Mouse (Mus musculus) ES-Bruce4 (cell line): Measurements from ENCODE around the gene Ralgps1. TPM values are rescaled to one million over a fixed set of nuclear protein-coding genes. Genes with fewer than 3 reads are reported as not detected.

Source experiments
- H3K27ac ChIP-seq: 2 replicates; pipeline ENCODE4 v1.5.1; 2012; ENCODE audit warnings: low read length, inconsistent platforms; ENCODE audit not compliant: insufficient read depth
- H3K27me3 ChIP-seq: 2 replicates; pipeline ENCODE4 v1.6.1; 2012; ENCODE audit warnings: mild to moderate bottlenecking, low read length, inconsistent platforms; ENCODE audit not compliant: control insufficient read depth, poor library complexity, insufficient read depth, severe bottlenecking
- H3K36me3 ChIP-seq: 2 replicates; pipeline ENCODE4 v1.6.1; 2012; ENCODE audit warnings: inconsistent platforms, mild to moderate bottlenecking, low read length, moderate library complexity; ENCODE audit not compliant: control insufficient read depth, poor library complexity, insufficient read depth, severe bottlenecking
- H3K4me1 ChIP-seq: one replicate; pipeline ENCODE4 v1.8.1; 2011; ENCODE audit warnings: low read length; ENCODE audit not compliant: control insufficient read depth, insufficient read depth
- H3K4me3 ChIP-seq: 2 replicates; pipeline ENCODE4 v1.5.1; 2011; ENCODE audit warnings: low read depth, mild to moderate bottlenecking, low read length
- H3K9ac ChIP-seq: 2 replicates; pipeline ENCODE4 v1.6.1; 2012; ENCODE audit warnings: low read depth, mild to moderate bottlenecking, inconsistent platforms; ENCODE audit not compliant: poor library complexity, severe bottlenecking
- H3K9me3 ChIP-seq: replicated peaks from 2 replicates; pipeline ENCODE4 v1.6.1; 2012; ENCODE audit warnings: mild to moderate bottlenecking, low read length, inconsistent platforms; ENCODE audit not compliant: control insufficient read depth, poor library complexity, insufficient read depth, severe bottlenecking
- CTCF ChIP-seq: IDR thresholded peaks from one replicate; pipeline ENCODE4 v1.8.1; 2011; ENCODE audit warnings: low read depth, low read length
- EP300 ChIP-seq: IDR thresholded peaks from 2 replicates; pipeline ENCODE4 v1.6.1; 2011; ENCODE audit warnings: low read depth, low read length; ENCODE audit not compliant: insufficient read depth
- POLR2A ChIP-seq: IDR thresholded peaks from one replicate; pipeline ENCODE4 v1.8.1; 2011; ENCODE audit warnings: low read length; ENCODE audit not compliant: insufficient read depth
- polyA plus RNA-seq: library from polyadenylated mRNA; stranded (reverse); fragments of >200 nt; gene quantifications from 2 replicates; pipeline ENCODE4 v1.2.4, GENCODE M21; 2011; ENCODE audit warnings: low read depth; ENCODE audit not compliant: missing spikeins, insufficient read depth, insufficient read length

Ralgps1 gene
- polyA plus RNA-seq, 1 experiment: 17.0 TPM

GRCm38 (mm10) chr2:33146994-33147393 lies 224.3 kb downstream of the Ralgps1 start:
- Histone ChIP-seq H3K27ac (no peak overlapping the region), H3K9me3 (no peaks in the 10 kb centered on the region), H3K9ac (no peak overlapping the region), H3K36me3 (no peaks in the 10 kb centered on the region), H3K27me3 (no peaks in the 10 kb centered on the region), H3K4me3 (no peak overlapping the region), H3K4me1 (no peaks in the 10 kb centered on the region)
- no peak for TF ChIP-seq POLR2A
- TF ChIP-seq CTCF: no peak

GRCm38 (mm10) chr2:33143292-33143691 lies 228.0 kb downstream of the Ralgps1 start:
- H3K9ac ChIP-seq: no peak overlapping the region
- no peaks in the 10 kb centered on the region for H3K36me3 ChIP-seq
- H3K27ac ChIP-seq: no peak overlapping the region
- H3K9me3 ChIP-seq: no peaks in the 10 kb centered on the region
- TF ChIP-seq POLR2A (no peak), EP300 (no peak), CTCF (no peak)
- no peaks in the 10 kb centered on the region for H3K4me1 ChIP-seq
- no peaks in the 10 kb centered on the region for H3K27me3 ChIP-seq
- no peak overlapping the region for H3K4me3 ChIP-seq

GRCm38 (mm10) chr2:33138491-33138890 lies 232.8 kb downstream of the Ralgps1 start:
- no peak overlapping the region for H3K27ac ChIP-seq
- H3K36me3 ChIP-seq: no peaks in the 10 kb centered on the region
- no peaks in the 10 kb centered on the region for H3K27me3 ChIP-seq
- H3K9ac ChIP-seq: no peak overlapping the region
- H3K4me1 ChIP-seq: no peaks in the 10 kb centered on the region
- no peak for TF ChIP-seq POLR2A
- TF ChIP-seq CTCF: no peak
- TF ChIP-seq EP300: no peak
- H3K9me3 ChIP-seq: no peaks in the 10 kb centered on the region
- H3K4me3 ChIP-seq: no peak overlapping the region

GRCm38 (mm10) chr2:33137731-33138130 lies 233.6 kb downstream of the Ralgps1 start:
- Histone ChIP-seq H3K4me1 (no peaks in the 10 kb centered on the region), H3K27ac (no peak overlapping the region), H3K9me3 (no peaks in the 10 kb centered on the region), H3K36me3 (no peaks in the 10 kb centered on the region), H3K27me3 (no peaks in the 10 kb centered on the region), H3K4me3 (no peak overlapping the region), H3K9ac (no peak overlapping the region)
- no peak for TF ChIP-seq EP300
- no peak for TF ChIP-seq POLR2A
- no peak for TF ChIP-seq CTCF

- Histone ChIP-seq H3K9ac (no peak overlapping the region), H3K9me3 (no peaks in the 10 kb centered on the region), H3K36me3 (no peaks in the 10 kb centered on the region), H3K4me1 (no peaks in the 10 kb centered on the region), H3K27ac (no peak overlapping the region), H3K4me3 (no peak overlapping the region), H3K27me3 (no peaks in the 10 kb centered on the region)
- no peak for TF ChIP-seq CTCF
- no peak for TF ChIP-seq POLR2A
- TF ChIP-seq EP300: no peak
These were observed 234.0 kb downstream of the Ralgps1 start for GRCm38 (mm10) chr2:33137244-33137643.

- TF ChIP-seq CTCF (no peak), EP300 (no peak), POLR2A (no peak)
- Histone ChIP-seq H3K36me3 (no peaks in the 10 kb centered on the region), H3K9me3 (no peaks in the 10 kb centered on the region), H3K27ac (no peak overlapping the region), H3K4me3 (no peak overlapping the region), H3K9ac (no peak overlapping the region), H3K4me1 (no peaks in the 10 kb centered on the region), H3K27me3 (no peaks in the 10 kb centered on the region)
These were observed 234.9 kb downstream of the Ralgps1 start for GRCm38 (mm10) chr2:33136366-33136765.
